Mouse (Mus musculus) ES-Bruce4 (cell line): Measurements from ENCODE around the gene Btnl9. TPM values are rescaled to one million over a fixed set of nuclear protein-coding genes. Genes with fewer than 3 reads are reported as not detected.
A peak's percentile ranks its signal among the peaks of the same experiment; 100 is the strongest.
"Not testable (repeated sequence)": the region's sequence is repeated elsewhere in the genome, so short reads cannot be mapped to it uniquely, and the experiment has no call there.

ENCODE experiments used
- H3K27ac ChIP-seq: 2 replicates; pipeline ENCODE4 v1.5.1; 2012; ENCODE audit warnings: low read length, inconsistent platforms; ENCODE audit not compliant: insufficient read depth
- H3K27me3 ChIP-seq: 2 replicates; pipeline ENCODE4 v1.6.1; 2012; ENCODE audit warnings: mild to moderate bottlenecking, low read length, inconsistent platforms; ENCODE audit not compliant: control insufficient read depth, poor library complexity, insufficient read depth, severe bottlenecking
- H3K36me3 ChIP-seq: 2 replicates; pipeline ENCODE4 v1.6.1; 2012; ENCODE audit warnings: inconsistent platforms, mild to moderate bottlenecking, low read length, moderate library complexity; ENCODE audit not compliant: control insufficient read depth, poor library complexity, insufficient read depth, severe bottlenecking
- H3K4me1 ChIP-seq: one replicate; pipeline ENCODE4 v1.8.1; 2011; ENCODE audit warnings: low read length; ENCODE audit not compliant: control insufficient read depth, insufficient read depth
- H3K4me3 ChIP-seq: 2 replicates; pipeline ENCODE4 v1.5.1; 2011; ENCODE audit warnings: low read depth, mild to moderate bottlenecking, low read length
- H3K9ac ChIP-seq: 2 replicates; pipeline ENCODE4 v1.6.1; 2012; ENCODE audit warnings: low read depth, mild to moderate bottlenecking, inconsistent platforms; ENCODE audit not compliant: poor library complexity, severe bottlenecking
- H3K9me3 ChIP-seq: replicated peaks from 2 replicates; pipeline ENCODE4 v1.6.1; 2012; ENCODE audit warnings: mild to moderate bottlenecking, low read length, inconsistent platforms; ENCODE audit not compliant: control insufficient read depth, poor library complexity, insufficient read depth, severe bottlenecking
- CTCF ChIP-seq: IDR thresholded peaks from one replicate; pipeline ENCODE4 v1.8.1; 2011; ENCODE audit warnings: low read depth, low read length
- EP300 ChIP-seq: IDR thresholded peaks from 2 replicates; pipeline ENCODE4 v1.6.1; 2011; ENCODE audit warnings: low read depth, low read length; ENCODE audit not compliant: insufficient read depth
- POLR2A ChIP-seq: IDR thresholded peaks from one replicate; pipeline ENCODE4 v1.8.1; 2011; ENCODE audit warnings: low read length; ENCODE audit not compliant: insufficient read depth
- polyA plus RNA-seq: library from polyadenylated mRNA; stranded (reverse); fragments of >200 nt; gene quantifications from 2 replicates; pipeline ENCODE4 v1.2.4, GENCODE M21; 2011; ENCODE audit warnings: low read depth; ENCODE audit not compliant: missing spikeins, insufficient read depth, insufficient read length

The Btnl9 gene
- polyA plus RNA-seq, 1 experiment: not detected

DNA sequence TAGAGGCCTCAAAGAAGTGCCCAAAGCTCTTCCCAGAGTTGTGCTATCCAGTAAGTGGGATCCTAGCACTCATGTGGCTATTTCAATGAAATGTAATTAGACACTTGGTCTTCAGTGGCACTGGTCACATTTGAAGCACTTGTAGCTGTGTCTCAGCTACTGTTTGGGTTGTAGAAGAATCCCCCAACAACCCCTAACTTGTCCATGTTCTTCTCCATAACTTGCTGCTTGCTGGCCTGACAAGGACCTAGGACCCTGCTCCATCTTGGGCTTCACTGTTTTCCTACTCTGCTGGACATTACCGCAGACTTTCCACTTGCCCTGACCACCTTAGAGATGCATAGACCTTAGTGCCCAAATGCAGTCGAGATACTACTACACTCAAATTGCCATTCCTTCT lies 15.1 kb upstream of the Btnl9 start:
- no peaks in the 10 kb centered on the region for H3K27me3 ChIP-seq
- peaks cover 1% of the 10 kb centered on the region for H3K4me1 ChIP-seq
- H3K36me3 ChIP-seq: peaks cover 8% of the 10 kb centered on the region
- peaks cover 10% of the 10 kb centered on the region for H3K9me3 ChIP-seq
- TF ChIP-seq EP300 (no peak), CTCF (no peak), POLR2A (no peak)
- peak overlapping the region; percentile 54; the same call in 1 of the 2 replicates for H3K27ac ChIP-seq
- H3K4me3 ChIP-seq: peak overlapping the region; percentile 86
- H3K9ac ChIP-seq: peak overlapping the region; percentile 85

- TF ChIP-seq EP300 (no peak), POLR2A (no peak), CTCF (no peak)
- Histone ChIP-seq H3K4me3 (no peak overlapping the region), H3K36me3 (no peaks in the 10 kb centered on the region), H3K4me1 (peaks cover 1% of the 10 kb centered on the region), H3K27ac (no peak overlapping the region), H3K9ac (no peak overlapping the region), H3K27me3 (no peaks in the 10 kb centered on the region), H3K9me3 (peaks cover 12% of the 10 kb centered on the region)
Measured at GRCm38 (mm10) chr11:49201142-49201541, 14.2 kb upstream of the Btnl9 start.

DNA sequence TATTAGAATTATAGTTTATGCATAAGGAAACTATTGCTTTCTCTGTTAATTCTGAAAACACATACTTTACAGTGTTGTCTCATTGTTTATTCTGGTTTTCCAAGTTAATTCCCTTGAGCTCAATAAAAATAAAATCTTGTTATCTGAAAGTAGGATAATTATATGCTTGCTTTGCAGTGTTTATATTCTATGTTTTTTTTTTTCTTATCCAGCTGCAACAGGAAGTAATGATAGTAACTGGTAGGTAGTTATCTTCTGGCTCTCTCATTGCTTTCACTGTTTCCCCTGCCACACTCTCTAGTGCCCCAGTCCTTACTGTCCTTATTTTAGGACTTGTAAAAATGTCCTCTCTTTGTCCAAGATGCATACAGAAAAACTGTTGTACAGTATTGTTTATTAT lies 13.7 kb upstream of the Btnl9 start:
- Histone ChIP-seq H3K27ac (no peak overlapping the region), H3K4me1 (peaks cover 1% of the 10 kb centered on the region), H3K9ac (no peak overlapping the region), H3K36me3 (no peaks in the 10 kb centered on the region), H3K4me3 (no peak overlapping the region), H3K9me3 (peaks cover 12% of the 10 kb centered on the region), H3K27me3 (no peaks in the 10 kb centered on the region)
- TF ChIP-seq POLR2A: no peak
- TF ChIP-seq CTCF: no peak
- TF ChIP-seq EP300: no peak

DNA sequence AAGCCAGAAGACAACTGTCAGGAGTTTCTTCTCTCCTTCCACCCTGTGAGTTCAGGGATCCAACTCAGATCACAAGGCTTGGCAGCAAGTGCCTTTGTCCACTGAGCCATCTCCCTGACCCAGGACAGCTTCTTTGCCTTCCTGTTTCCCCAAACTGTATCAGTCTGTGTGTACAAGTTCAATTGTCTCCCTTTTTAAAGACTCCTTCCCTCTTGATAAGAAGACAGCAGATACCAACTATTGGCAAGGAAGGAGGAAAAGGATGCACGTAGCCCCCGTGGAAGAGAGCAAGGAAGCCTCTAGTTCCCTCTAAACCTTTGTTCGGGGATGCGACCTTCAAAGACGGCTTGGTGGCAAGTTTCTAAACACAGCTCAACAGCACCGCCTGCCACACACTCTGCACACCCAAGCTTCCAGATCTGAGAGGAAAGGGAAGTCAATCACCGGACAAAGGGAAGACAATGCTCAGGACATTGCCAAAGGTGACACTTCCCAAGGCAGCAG lies 8.9 kb upstream of the Btnl9 start:
- Histone ChIP-seq H3K9ac (no peak overlapping the region), H3K27ac (no peak overlapping the region), H3K4me1 (no peaks in the 10 kb centered on the region), H3K4me3 (no peak overlapping the region), H3K9me3 (peaks cover 12% of the 10 kb centered on the region), H3K27me3 (no peaks in the 10 kb centered on the region), H3K36me3 (no peaks in the 10 kb centered on the region)
- TF ChIP-seq EP300: no peak
- TF ChIP-seq CTCF: no peak
- TF ChIP-seq POLR2A: no peak

GRCm38 (mm10) chr11:49194771-49195170 lies 7.8 kb upstream of the Btnl9 start:
- H3K9ac ChIP-seq, H3K4me3 ChIP-seq, H3K27ac ChIP-seq, H3K36me3 ChIP-seq, H3K27me3 ChIP-seq, H3K4me1 ChIP-seq: not testable (repeated sequence)
- peaks cover 12% of the 10 kb centered on the region for H3K9me3 ChIP-seq

DNA sequence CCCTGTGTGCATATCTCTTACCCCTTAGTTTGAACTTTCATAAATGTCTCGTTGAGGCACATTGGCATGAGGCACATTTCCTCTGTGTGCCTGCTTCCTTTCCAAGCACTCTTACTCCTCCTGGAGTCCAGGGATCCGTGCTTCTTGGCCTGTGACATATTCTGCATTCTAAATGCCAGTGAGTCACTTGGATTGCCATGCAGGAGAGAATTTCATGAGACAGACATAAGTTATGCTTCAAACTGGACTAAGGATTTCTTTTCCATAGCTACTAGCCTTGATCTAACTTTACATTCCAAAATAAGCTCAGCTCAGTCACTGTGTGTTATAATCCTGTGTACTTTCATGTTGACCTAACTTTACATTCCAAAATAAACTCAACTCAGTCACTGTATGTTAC lies 4.1 kb upstream of the Btnl9 start:
- Histone ChIP-seq H3K27ac (no peak overlapping the region), H3K9ac (no peak overlapping the region), H3K36me3 (no peaks in the 10 kb centered on the region), H3K4me3 (no peak overlapping the region), H3K4me1 (no peaks in the 10 kb centered on the region), H3K27me3 (no peaks in the 10 kb centered on the region), H3K9me3 (no peaks in the 10 kb centered on the region; the same call in 1 of the 2 replicates)
- no peak for TF ChIP-seq EP300
- no peak for TF ChIP-seq POLR2A
- no peak for TF ChIP-seq CTCF
